Mouse (Mus musculus) spleen, adult 2 months (tissue): Measurements from ENCODE around the gene Mff. TPM values are rescaled to one million over a fixed set of nuclear protein-coding genes. Genes with fewer than 3 reads are reported as not detected.

Experiments
- DNase-seq, 2 experiments: peaks; one replicate each; pipeline versions ENCODE4 v3.0.0 to v3.0.0-alpha.2; 2012 to 2021; ENCODE audit warnings: low spot score in 2 of 2, low read depth in 1 of 2
- H3K27ac ChIP-seq: fragments of 200-500 bp; 2 replicates; pipeline ENCODE4 v1.5.1; 2012; ENCODE audit warnings: low read length, inconsistent platforms; ENCODE audit not compliant: insufficient read depth
- H3K27me3 ChIP-seq: fragments of 200-500 bp; 2 replicates; pipeline ENCODE4 v1.6.1; 2012; ENCODE audit warnings: mild to moderate bottlenecking, moderate library complexity, low read length, inconsistent platforms; ENCODE audit not compliant: control insufficient read depth, insufficient read depth
- H3K36me3 ChIP-seq: fragments of 200-500 bp; 2 replicates; pipeline ENCODE4 v1.6.1; 2012; ENCODE audit warnings: mild to moderate bottlenecking, low read length, inconsistent platforms; ENCODE audit not compliant: control insufficient read depth, insufficient read depth
- H3K4me1 ChIP-seq: fragments of 200-500 bp; 2 replicates; pipeline ENCODE4 v1.6.1; 2011; ENCODE audit warnings: inconsistent platforms; ENCODE audit not compliant: control insufficient read depth, insufficient read depth, insufficient read length
- H3K4me3 ChIP-seq: fragments of 200-500 bp; 2 replicates; pipeline ENCODE4 v1.5.1; 2011; ENCODE audit warnings: mild to moderate bottlenecking, inconsistent platforms; ENCODE audit not compliant: insufficient read depth, insufficient read length; ENCODE audit errors: extremely low read depth
- CTCF ChIP-seq: fragments of 200-500 bp; IDR thresholded peaks from 2 replicates; pipeline ENCODE4 v1.5.1; 2011; ENCODE audit warnings: mild to moderate bottlenecking, inconsistent platforms; ENCODE audit not compliant: insufficient read depth, insufficient read length, insufficient replicate concordance; ENCODE audit errors: extremely low read depth
- POLR2A ChIP-seq: fragments of 200-500 bp; IDR thresholded peaks from 2 replicates; pipeline ENCODE4 v1.6.1; 2011; ENCODE audit warnings: low read depth, low read length, inconsistent platforms
- WGBS: fragments of 180-500 bp; shearing (Covaris S2); methylation state at CpG from one replicate; pipeline ENCODE4 v1.1.7; 2018; 5-methylcytosine and 5-hydroxymethylcytosine counted together
- polyA plus RNA-seq: library from polyadenylated mRNA; depleted of rRNA; stranded (reverse); fragments of >200 nt; gene quantifications from 2 replicates; pipeline ENCODE4 v1.2.3, GENCODE M21; 2012

The Mff gene
- polyA plus RNA-seq, 1 experiment = 34.8 TPM

- H3K4me3 ChIP-seq = no peak overlapping the region
- TF ChIP-seq POLR2A (no peak), CTCF (no peak)
- peaks cover 17% of the 10 kb centered on the region for H3K36me3 ChIP-seq
- DNase-seq = no peak
- no peaks in the 10 kb centered on the region for H3K27me3 ChIP-seq
- H3K27ac ChIP-seq = no peak overlapping the region
- no peaks in the 10 kb centered on the region for H3K4me1 ChIP-seq
- WGBS = 91% methylated on average over 2 of the region's 2 CpGs
Observed at GRCm38 (mm10) chr1:82747714-82748452, 23.2 kb downstream of the Mff start.

GRCm38 (mm10) chr1:82759520-82759919 is 34.8 kb downstream of the Mff start:
- no peak for DNase-seq
- H3K36me3 ChIP-seq = peaks cover 7% of the 10 kb centered on the region

GRCm38 (mm10) chr1:82761454-82762169 is 36.9 kb downstream of the Mff start:
- no peak for DNase-seq
- TF ChIP-seq POLR2A (no peak), CTCF (no peak)
- Histone ChIP-seq H3K36me3 (no peaks in the 10 kb centered on the region; the same call in 1 of the 2 replicates), H3K27ac (no peak overlapping the region), H3K27me3 (no peaks in the 10 kb centered on the region), H3K4me1 (no peaks in the 10 kb centered on the region), H3K4me3 (no peak overlapping the region)
- 68% methylated on average over 8 of the region's 8 CpGs for WGBS

More at GRCm38 (mm10) chr1:82759520-82759919, 34.8 kb downstream of the Mff start:
- 92% methylated on average over 1 of the region's 1 CpGs for WGBS
- TF ChIP-seq CTCF = no peak
- H3K27ac ChIP-seq = no peak overlapping the region
- H3K4me1 ChIP-seq = no peaks in the 10 kb centered on the region
- H3K27me3 ChIP-seq = no peaks in the 10 kb centered on the region
- no peak overlapping the region for H3K4me3 ChIP-seq

GRCm38 (mm10) chr1:82762274-82762673 is 37.6 kb downstream of the Mff start:
- Histone ChIP-seq H3K4me1 (no peaks in the 10 kb centered on the region), H3K4me3 (no peak overlapping the region), H3K27me3 (no peaks in the 10 kb centered on the region), H3K27ac (no peak overlapping the region), H3K36me3 (no peaks in the 10 kb centered on the region; the same call in 1 of the 2 replicates)
- no peak for DNase-seq
- TF ChIP-seq CTCF (peak; percentile 2; the same call in 1 of the 2 replicates), POLR2A (no peak)
- WGBS = 88% methylated on average over 1 of the region's 1 CpGs

- no peaks in the 10 kb centered on the region for H3K27me3 ChIP-seq
- no peak for DNase-seq
- no peak overlapping the region for H3K4me3 ChIP-seq
- H3K27ac ChIP-seq = no peak overlapping the region
- 90% methylated on average over 1 of the region's 1 CpGs for WGBS
- H3K36me3 ChIP-seq = no peaks in the 10 kb centered on the region; the same call in 1 of the 2 replicates
- TF ChIP-seq CTCF (no peak), POLR2A (no peak)
- no peaks in the 10 kb centered on the region for H3K4me1 ChIP-seq
Observed at GRCm38 (mm10) chr1:82766227-82766626, 41.5 kb downstream of the Mff start.

GRCm38 (mm10) chr1:82766641-82767040 is 42.0 kb downstream of the Mff start:
- DNase-seq = no peak
- 86% methylated on average over 4 of the region's 4 CpGs for WGBS
- Histone ChIP-seq H3K27me3 (no peaks in the 10 kb centered on the region), H3K4me1 (no peaks in the 10 kb centered on the region), H3K36me3 (no peaks in the 10 kb centered on the region; the same call in 1 of the 2 replicates), H3K4me3 (no peak overlapping the region), H3K27ac (no peak overlapping the region)
- TF ChIP-seq CTCF (no peak), POLR2A (no peak)

- Histone ChIP-seq H3K4me1 (no peaks in the 10 kb centered on the region), H3K27me3 (no peaks in the 10 kb centered on the region), H3K4me3 (no peak within 1 kb of the TSS), H3K36me3 (no peaks in the 10 kb centered on the region), H3K27ac (no peak within 1 kb of the TSS)
- DNase-seq = no peak
- 64% methylated on average over 5 of the region's 5 CpGs for WGBS
- TF ChIP-seq CTCF (no peak), POLR2A (no peak)
Observed at GRCm38 (mm10) chr1:82768269-82768668, 43.6 kb downstream of the Mff start, which contains the start of gene Tm4sf20. Gene Tm4sf20 (minus strand): TSS chr1:82768461.
